In genomic region chr8:122735110-122735509, GRCm38 (mm10) we compare ENCODE assay signal across 16 mouse cellular contexts. TPM values are rescaled to one million over a fixed set of nuclear protein-coding genes. Genes with fewer than 3 reads are reported as not detected.
A peak's percentile ranks its signal among the peaks of the same experiment; 100 is the strongest.
DNase-seq lines count a peak whose midpoint lies in the region; ATAC-seq and TF ChIP-seq lines count a peak whose summit lies in the region.
"Had no signal": no experiment of that assay in that cellular context is flagged by ENCODE, and none has a peak within 500 bp of the region (broad histone marks: within the 10 kb centered on the region; RNA-seq: fewer than 3 reads in every experiment).

No protein-coding gene starts in this region.

- peak overlapping the region; percentile 61 for H3K4me2 ChIP-seq in liver, embryonic 12.5 days
- H3K4me2 ChIP-seq in liver, postnatal 0 days (ENCODE audit: low read depth, low read length): no peak overlapping the region
- no peak overlapping the region for H3K4me2 ChIP-seq in hindbrain, embryonic 14.5 days (replicated peaks)
- H3K4me2 ChIP-seq in midbrain, embryonic 16.5 days (ENCODE audit: low read length): no peak overlapping the region
- H3K4me2 ChIP-seq: stomach, embryonic 15.5 days had no signal

- no peaks in the 10 kb centered on the region for H3K9me3 ChIP-seq in heart, embryonic 10.5 days
- no peaks in the 10 kb centered on the region for H3K9me3 ChIP-seq in liver, embryonic 12.5 days (replicated peaks)
- H3K9me3 ChIP-seq in liver, postnatal 0 days (ENCODE audit: low read length): no peaks in the 10 kb centered on the region
- H3K9me3 ChIP-seq in hindbrain, embryonic 14.5 days (ENCODE audit: control insufficient read depth, low read length): no peaks in the 10 kb centered on the region
- H3K9me3 ChIP-seq in midbrain, embryonic 16.5 days (replicated peaks; ENCODE audit: control insufficient read depth, low read length, poor library complexity, severe bottlenecking): no peaks in the 10 kb centered on the region; the same call in 1 of the 2 replicates
- H3K9me3 ChIP-seq: stomach, embryonic 15.5 days had no signal

- no peak for TF ChIP-seq CTCF in liver, postnatal 0 days (IDR thresholded peaks at IDR 0.05; ENCODE audit: low read depth)
- no peak for TF ChIP-seq CTCF in kidney, adult 2 months (conservative IDR thresholded peaks at IDR 0.05; ENCODE audit: insufficient read depth, insufficient read length, low read depth, low read length)

- no peak for DNase-seq in heart, embryonic 10.5 days (ENCODE audit: low spot score)
- no peak for DNase-seq in heart, adult 8-10 months (ENCODE audit: low spot score)
- DNase-seq in liver, postnatal 0 days: no peak
- no peak for DNase-seq in hindbrain, embryonic 14.5 days (ENCODE audit: low spot score)
- DNase-seq in kidney, adult 2 months: no peak
- DNase-seq: adrenal gland, postnatal 10 days; cerebellum, adult 9-11 months; embryo, embryonic 11 days; kidney, postnatal 36 days; lung, adult 2 months; thymus, postnatal 36 days had no signal

- peaks cover 49% of the 10 kb centered on the region for H3K4me1 ChIP-seq in heart, embryonic 10.5 days
- H3K4me1 ChIP-seq in liver, embryonic 12.5 days: peaks cover 50% of the 10 kb centered on the region
- peaks cover 14% of the 10 kb centered on the region for H3K4me1 ChIP-seq in liver, postnatal 0 days (ENCODE audit: insufficient read depth)
- peaks cover 64% of the 10 kb centered on the region for H3K4me1 ChIP-seq in hindbrain, embryonic 14.5 days (replicated peaks; ENCODE audit: control insufficient read depth, insufficient read depth, low read length)
- H3K4me1 ChIP-seq in midbrain, embryonic 16.5 days (ENCODE audit: control insufficient read depth, insufficient read depth, low read length): peaks cover 44% of the 10 kb centered on the region
- H3K4me1 ChIP-seq in kidney, adult 2 months (ENCODE audit: control insufficient read depth, insufficient read depth, low read length): no peaks in the 10 kb centered on the region

- no peak overlapping the region for H3K4me3 ChIP-seq in heart, embryonic 10.5 days
- no peak overlapping the region for H3K4me3 ChIP-seq in liver, embryonic 12.5 days
- no peak overlapping the region for H3K4me3 ChIP-seq in liver, postnatal 0 days (ENCODE audit: low read depth, low read length)
- no peak overlapping the region for H3K4me3 ChIP-seq in hindbrain, embryonic 14.5 days (replicated peaks; ENCODE audit: low read length)
- H3K4me3 ChIP-seq in midbrain, embryonic 16.5 days (ENCODE audit: low read depth, low read length): no peak overlapping the region
- no peak overlapping the region for H3K4me3 ChIP-seq in kidney, adult 2 months (ENCODE audit: insufficient read depth, low read depth, low read length)
- H3K4me3 ChIP-seq: stomach, embryonic 15.5 days had no signal

- peaks cover 46% of the 10 kb centered on the region for H3K27me3 ChIP-seq in heart, embryonic 10.5 days (ENCODE audit: insufficient read depth, poor library complexity, severe bottlenecking)
- peaks cover 77% of the 10 kb centered on the region for H3K27me3 ChIP-seq in liver, embryonic 12.5 days (replicated peaks)
- H3K27me3 ChIP-seq in liver, postnatal 0 days (ENCODE audit: insufficient read depth, low read length): peaks cover 16% of the 10 kb centered on the region
- H3K27me3 ChIP-seq in hindbrain, embryonic 14.5 days (ENCODE audit: control insufficient read depth, insufficient read depth, low read length): no peaks in the 10 kb centered on the region
- H3K27me3 ChIP-seq in midbrain, embryonic 16.5 days (ENCODE audit: control insufficient read depth, insufficient read depth, low read depth, low read length): no peaks in the 10 kb centered on the region
- no peaks in the 10 kb centered on the region for H3K27me3 ChIP-seq in kidney, adult 2 months (replicated peaks; ENCODE audit: control insufficient read depth, insufficient read depth, low read length)

- ATAC-seq in liver, embryonic 12.5 days: no peak
- ATAC-seq in liver, postnatal 0 days: no peak
- no peak for ATAC-seq in hindbrain, embryonic 14.5 days (ENCODE audit: low FRiP score)
- ATAC-seq in midbrain, embryonic 16.5 days: no peak
- ATAC-seq in granulocyte monocyte progenitor cell, adult 5-6 weeks (replicated peaks; ENCODE audit: poor library complexity, severe bottlenecking): no peak
- ATAC-seq: intestine, postnatal 0 days had no signal

- no peak for TF ChIP-seq EP300 in liver, postnatal 0 days (IDR thresholded peaks at IDR 0.05; ENCODE audit: low read depth)

- peak overlapping the region; percentile 70 for H3K27ac ChIP-seq in heart, embryonic 10.5 days
- peak overlapping the region; percentile 63; the same call in 1 of the 2 replicates for H3K27ac ChIP-seq in liver, embryonic 12.5 days
- H3K27ac ChIP-seq in liver, postnatal 0 days (ENCODE audit: low read depth): no peak overlapping the region
- peak overlapping the region; percentile 98 for H3K27ac ChIP-seq in hindbrain, embryonic 14.5 days
- H3K27ac ChIP-seq in midbrain, embryonic 16.5 days (ENCODE audit: low read length): peak overlapping the region; percentile 48
- no peak overlapping the region for H3K27ac ChIP-seq in kidney, adult 2 months (ENCODE audit: insufficient read depth, low read depth, low read length)

- WGBS in heart, embryonic 10.5 days: 67% methylated on average over 3 of the region's 3 CpGs
- WGBS in liver, embryonic 12.5 days (ENCODE audit: insufficient replicate concordance): 48% methylated on average over 3 of the region's 3 CpGs
- 65% methylated on average over 3 of the region's 3 CpGs for WGBS in liver, postnatal 0 days (ENCODE audit: insufficient replicate concordance)
- WGBS in hindbrain, embryonic 14.5 days: 41% methylated on average over 3 of the region's 3 CpGs
- WGBS in midbrain, embryonic 16.5 days: 56% methylated on average over 3 of the region's 3 CpGs
- 66% methylated on average over 3 of the region's 3 CpGs for WGBS in kidney, adult 2 months

- TF ChIP-seq POLR2A in kidney, adult 2 months (IDR thresholded peaks at IDR 0.05; ENCODE audit: low read depth, low read length): no peak

- no peaks in the 10 kb centered on the region for H3K36me3 ChIP-seq in heart, embryonic 10.5 days
- H3K36me3 ChIP-seq in liver, embryonic 12.5 days: no peaks in the 10 kb centered on the region
- H3K36me3 ChIP-seq in liver, postnatal 0 days (replicated peaks; ENCODE audit: insufficient read depth, low read length): no peaks in the 10 kb centered on the region
- H3K36me3 ChIP-seq in hindbrain, embryonic 14.5 days (replicated peaks; ENCODE audit: control insufficient read depth, insufficient read depth): no peaks in the 10 kb centered on the region
- no peaks in the 10 kb centered on the region for H3K36me3 ChIP-seq in midbrain, embryonic 16.5 days (ENCODE audit: control insufficient read depth, insufficient read depth, low read length)
- H3K36me3 ChIP-seq in kidney, adult 2 months (ENCODE audit: control insufficient read depth, insufficient read depth, low read length): no peaks in the 10 kb centered on the region
- H3K36me3 ChIP-seq: stomach, embryonic 15.5 days had no signal

- H3K9ac ChIP-seq in liver, embryonic 12.5 days: peak overlapping the region; percentile 47
- H3K9ac ChIP-seq in liver, postnatal 0 days (replicated peaks): no peak overlapping the region
- peak overlapping the region; percentile 34; the same call in 1 of the 2 replicates for H3K9ac ChIP-seq in hindbrain, embryonic 14.5 days
- H3K9ac ChIP-seq in midbrain, embryonic 16.5 days (ENCODE audit: low read depth, low read length): peak overlapping the region; percentile 28; the same call in 1 of the 2 replicates
- H3K9ac ChIP-seq: stomach, embryonic 15.5 days had no signal

RNA-seq across cellular contexts. Expression of gene Cbfa2t3, which starts 36.2 kb away (rescaled TPM):
- 3.8 and 5.5 TPM in 2 replicates for polyA plus RNA-seq in heart, embryonic 10.5 days (2016; fragmentation: Nextera tagmentation; extraction: Ambion mirVana)
- 10 to 100 TPM; 15.1 to 22.1 (median 18.2) TPM for total RNA-seq in heart, adult 8-10 months (2022)
- 7.7 and 8.0 TPM in 2 replicates for polyA plus RNA-seq in liver, embryonic 12.5 days (2016; fragmentation: Nextera tagmentation; extraction: Ambion mirVana)
- 2.1 and 2.4 TPM in 2 replicates for polyA plus RNA-seq in liver, postnatal 0 days (2015; fragmentation: Nextera tagmentation; extraction: Ambion mirVana)
- polyA plus RNA-seq in hindbrain, embryonic 14.5 days (2014; fragmentation: Nextera tagmentation; extraction: Ambion mirVana): 22.4 and 27.7 TPM in 2 replicates
- polyA plus RNA-seq in midbrain, embryonic 16.5 days (2015; fragmentation: Nextera tagmentation; extraction: Ambion mirVana): 17.7 and 17.9 TPM in 2 replicates
- 5.5 and 6.7 TPM in 2 replicates for polyA plus RNA-seq in kidney, adult 2 months (2012; rRNA removed)
- 35.4 and 37.7 TPM in 2 replicates for total RNA-seq in granulocyte monocyte progenitor cell, adult 5-6 weeks (2014; fragmentation: Nextera tagmentation)
- 8.3 and 16.0 TPM in 2 replicates for total RNA-seq in granulocyte monocyte progenitor cell, adult 5-6 weeks (2017)

RNA-seq across cellular contexts. Expression of gene Acsf3, which starts 40.2 kb away (rescaled TPM):
- 17.3 and 19.8 TPM in 2 replicates for polyA plus RNA-seq in heart, embryonic 10.5 days (2016; fragmentation: Nextera tagmentation; extraction: Ambion mirVana)
- total RNA-seq in heart, adult 8-10 months (2022): 10 to 100 TPM; 35.2 to 36.2 (median 35.3) TPM
- polyA plus RNA-seq in liver, embryonic 12.5 days (2016; fragmentation: Nextera tagmentation; extraction: Ambion mirVana): 10.8 and 11.3 TPM in 2 replicates
- 9.6 and 10.7 TPM in 2 replicates for polyA plus RNA-seq in liver, postnatal 0 days (2015; fragmentation: Nextera tagmentation; extraction: Ambion mirVana)
- 14.5 and 16.5 TPM in 2 replicates for polyA plus RNA-seq in hindbrain, embryonic 14.5 days (2014; fragmentation: Nextera tagmentation; extraction: Ambion mirVana)
- polyA plus RNA-seq in midbrain, embryonic 16.5 days (2015; fragmentation: Nextera tagmentation; extraction: Ambion mirVana): 15.1 and 18.0 TPM in 2 replicates
- polyA plus RNA-seq in kidney, adult 2 months (2012; rRNA removed): 73.9 and 74.9 TPM in 2 replicates
- 5.0 and 20.5 TPM in 2 replicates for total RNA-seq in granulocyte monocyte progenitor cell, adult 5-6 weeks (2014; fragmentation: Nextera tagmentation)
- 8.1 and 12.0 TPM in 2 replicates for total RNA-seq in granulocyte monocyte progenitor cell, adult 5-6 weeks (2017)

Comparison
In these comparisons a context has a peak if more than half of its experiments do, and no peak if none do; other contexts are left out.
1. H3K27ac ChIP-seq: peak in heart, embryonic 10.5 days (single experiment), liver, embryonic 12.5 days (single experiment), hindbrain, embryonic 14.5 days (single experiment) and midbrain, embryonic 16.5 days (single experiment); none in liver, postnatal 0 days (single experiment) and kidney, adult 2 months (single experiment).